10 mouse cellular contexts compared by ENCODE assay signal in genomic region chr6:37627206-37627605, GRCm38 (mm10).
A peak's percentile ranks its signal among the peaks of the same experiment; 100 is the strongest.
DNase-seq lines count a peak whose midpoint lies in the region; ATAC-seq and TF ChIP-seq lines count a peak whose summit lies in the region.
"Had no signal": no experiment of that assay in that cellular context is flagged by ENCODE, and none has a peak within 500 bp of the region (broad histone marks: within the 10 kb centered on the region; RNA-seq: fewer than 3 reads in every experiment).

No protein-coding gene starts in this region.

- H3K27me3 ChIP-seq in MEL (ENCODE audit: control insufficient read depth in 1 of 2, insufficient read depth in 2 of 2, low read length in 2 of 2): no peaks in the 10 kb centered on the region
- no peaks in the 10 kb centered on the region for H3K27me3 ChIP-seq in heart, postnatal 0 days (ENCODE audit: control insufficient read depth, insufficient read depth, low read length)
- no peaks in the 10 kb centered on the region for H3K27me3 ChIP-seq in liver, postnatal 0 days (ENCODE audit: insufficient read depth, low read length)
- H3K27me3 ChIP-seq in hindbrain, embryonic 10.5 days (ENCODE audit: insufficient read depth, poor library complexity, severe bottlenecking): no peaks in the 10 kb centered on the region
- H3K27me3 ChIP-seq: CH12.LX had no signal

- no peak for TF ChIP-seq EP300 in MEL (IDR thresholded peaks at IDR 0.05; ENCODE audit: low read depth in 1 of 2, low read length in 2 of 2)
- TF ChIP-seq EP300 in heart, postnatal 0 days (IDR thresholded peaks at IDR 0.05; ENCODE audit: low read depth): peak; percentile 77; the same call in 1 of the 2 replicates
- peak; percentile 63; the same call in 1 of the 2 replicates for TF ChIP-seq EP300 in liver, postnatal 0 days (IDR thresholded peaks at IDR 0.05; ENCODE audit: low read depth)

- no peak overlapping the region for H3K9ac ChIP-seq in MEL (ENCODE audit: control insufficient read depth, low read depth, low read length, poor library complexity, severe bottlenecking)
- H3K9ac ChIP-seq in heart, postnatal 0 days (replicated peaks; ENCODE audit: low read depth, low read length): no peak overlapping the region
- no peak overlapping the region for H3K9ac ChIP-seq in liver, postnatal 0 days (replicated peaks)

- peak; percentile 8 for DNase-seq in MEL (ENCODE audit: low read depth, low spot score)
- DNase-seq in heart, postnatal 0 days (ENCODE audit: low spot score): peak; percentile 72
- DNase-seq in liver, postnatal 0 days: no peak
- no peak for DNase-seq in adrenal gland, postnatal 36 days
- no peak for DNase-seq in right cerebral cortex, postnatal 14 days
- DNase-seq in hindbrain, embryonic 10.5 days (ENCODE audit: low spot score): no peak
- DNase-seq: kidney, adult 11 months had no signal

- no peaks in the 10 kb centered on the region for H3K79me2 ChIP-seq in MEL (ENCODE audit: control insufficient read depth, insufficient read depth, low read length, poor library complexity)

- TF ChIP-seq CTCF in MEL (IDR thresholded peaks at IDR 0.05 in 2 of 3, conservative IDR thresholded peaks at IDR 0.05 in 1 of 3; ENCODE audit: control insufficient read depth in 1 of 3, insufficient read depth in 1 of 3, low read depth in 2 of 3, low read length in 3 of 3, poor library complexity in 1 of 3, severe bottlenecking in 1 of 3): no peak
- no peak for TF ChIP-seq CTCF in heart, postnatal 0 days (IDR thresholded peaks at IDR 0.05; ENCODE audit: low read depth)
- no peak for TF ChIP-seq CTCF in liver, postnatal 0 days (IDR thresholded peaks at IDR 0.05; ENCODE audit: low read depth)

- 48% methylated on average over 5 of the region's 5 CpGs for WGBS in heart, postnatal 0 days
- 34% methylated on average over 5 of the region's 5 CpGs for WGBS in liver, postnatal 0 days (ENCODE audit: insufficient replicate concordance)
- 91% methylated on average over 5 of the region's 5 CpGs for WGBS in hindbrain, embryonic 10.5 days

- H3K4me3 ChIP-seq in MEL (ENCODE audit: control insufficient read depth in 1 of 2, insufficient read depth in 1 of 2, low read depth in 2 of 2, low read length in 2 of 2): no peak overlapping the region
- H3K4me3 ChIP-seq in heart, postnatal 0 days (ENCODE audit: low read depth, low read length): no peak overlapping the region
- H3K4me3 ChIP-seq in liver, postnatal 0 days (ENCODE audit: low read depth, low read length): no peak overlapping the region
- H3K4me3 ChIP-seq in hindbrain, embryonic 10.5 days: no peak overlapping the region
- H3K4me3 ChIP-seq: midbrain, embryonic 10.5 days had no signal

- no peaks in the 10 kb centered on the region for H3K36me3 ChIP-seq in MEL (ENCODE audit: control insufficient read depth in 1 of 2, insufficient read depth in 2 of 2, low read length in 2 of 2)
- H3K36me3 ChIP-seq in heart, postnatal 0 days (replicated peaks; ENCODE audit: control insufficient read depth, insufficient read depth, low read length): no peaks in the 10 kb centered on the region
- no peaks in the 10 kb centered on the region for H3K36me3 ChIP-seq in liver, postnatal 0 days (replicated peaks; ENCODE audit: insufficient read depth, low read length)
- no peaks in the 10 kb centered on the region for H3K36me3 ChIP-seq in hindbrain, embryonic 10.5 days
- H3K36me3 ChIP-seq: midbrain, embryonic 10.5 days had no signal

- TF ChIP-seq POLR2A in MEL (IDR thresholded peaks at IDR 0.05; ENCODE audit: control insufficient read depth in 1 of 2, insufficient read depth in 1 of 2, low read depth in 1 of 2, low read length in 2 of 2, poor library complexity in 1 of 2): no peak

- H3K4me2 ChIP-seq in heart, postnatal 0 days (ENCODE audit: low read depth, low read length): no peak overlapping the region
- H3K4me2 ChIP-seq in liver, postnatal 0 days (ENCODE audit: low read depth, low read length): no peak overlapping the region

- H3K9me3 ChIP-seq in MEL (replicated peaks; ENCODE audit: insufficient read depth, low read length): no peaks in the 10 kb centered on the region
- no peaks in the 10 kb centered on the region for H3K9me3 ChIP-seq in heart, postnatal 0 days (replicated peaks; ENCODE audit: control insufficient read depth, low read length)
- H3K9me3 ChIP-seq in liver, postnatal 0 days (ENCODE audit: low read length): no peaks in the 10 kb centered on the region
- no peaks in the 10 kb centered on the region for H3K9me3 ChIP-seq in hindbrain, embryonic 10.5 days
- H3K9me3 ChIP-seq: midbrain, embryonic 10.5 days had no signal

- H3K27ac ChIP-seq in MEL (ENCODE audit: control insufficient read depth, low read depth, low read length): no peak overlapping the region
- peak overlapping the region; percentile 55 for H3K27ac ChIP-seq in heart, postnatal 0 days (ENCODE audit: low read depth)
- H3K27ac ChIP-seq in liver, postnatal 0 days (ENCODE audit: low read depth): no peak overlapping the region
- H3K27ac ChIP-seq in hindbrain, embryonic 10.5 days: no peak overlapping the region
- H3K27ac ChIP-seq: midbrain, embryonic 10.5 days had no signal

- peak; percentile 96 for ATAC-seq in common myeloid progenitor, adult 5-6 weeks (replicated peaks; ENCODE audit: low read depth, poor library complexity, severe bottlenecking)
- peak; percentile 47; the same call in 1 of the 2 replicates for ATAC-seq in heart, postnatal 0 days (ENCODE audit: insufficient read depth, low read depth)
- ATAC-seq in liver, postnatal 0 days: no peak

- H3K4me1 ChIP-seq in MEL (ENCODE audit: control insufficient read depth in 1 of 2, insufficient read depth in 2 of 2, low read length in 2 of 2): no peaks in the 10 kb centered on the region
- H3K4me1 ChIP-seq in heart, postnatal 0 days (ENCODE audit: control insufficient read depth, insufficient read depth): no peaks in the 10 kb centered on the region
- no peaks in the 10 kb centered on the region for H3K4me1 ChIP-seq in liver, postnatal 0 days (ENCODE audit: insufficient read depth)
- no peaks in the 10 kb centered on the region for H3K4me1 ChIP-seq in hindbrain, embryonic 10.5 days (replicated peaks)
- H3K4me1 ChIP-seq: midbrain, embryonic 10.5 days had no signal

- TF ChIP-seq RAD21 in MEL (IDR thresholded peaks at IDR 0.05; ENCODE audit: low read depth, low read length): no peak

TF ChIP-seq in MEL, 35 proteins besides CTCF, POLR2A, EP300 and RAD21:
- TF ChIP-seq TAL1 (IDR thresholded peaks at IDR 0.05; ENCODE audit: low read length) (peak; percentile 13; the same call in 1 of the 2 replicates), MEF2A (IDR thresholded peaks at IDR 0.05; ENCODE audit: extremely low read depth, insufficient replicate concordance, low read depth, low read length, poor library complexity, severe bottlenecking) (no peak)

Comparison
In these comparisons a context has a peak if more than half of its experiments do, and no peak if none do; other contexts are left out.
1. DNase-seq: peak in MEL (single experiment) and heart, postnatal 0 days (single experiment); none in liver, postnatal 0 days (single experiment), adrenal gland, postnatal 36 days (0 of 2), right cerebral cortex, postnatal 14 days (single experiment) and hindbrain, embryonic 10.5 days (single experiment).